Mouse (Mus musculus) granulocyte monocyte progenitor cell, adult 5-6 weeks (primary cell): ENCODE measurements around the gene Fgf3. TPM values are rescaled to one million over a fixed set of nuclear protein-coding genes. Genes with fewer than 3 reads are reported as not detected.
A peak's percentile ranks its signal among the peaks of the same experiment; 100 is the strongest.
"Not testable (repeated sequence)": the region's sequence is repeated elsewhere in the genome, so short reads cannot be mapped to it uniquely, and the experiment has no call there.

Experiments
- ATAC-seq: replicated peaks from 2 replicates; pipeline ENCODE4 v1.8.0; 2016; ENCODE audit warnings: mild to moderate bottlenecking, moderate TSS enrichment, inconsistent platforms; ENCODE audit not compliant: poor library complexity, severe bottlenecking
- total RNA-seq, 2 experiments: library from RNA; stranded (forward) in 1 of 2; stranded (reverse) in 1 of 2; fragments of 200-712, 200-1000 nt in 1 of 2; fragments of >200 nt in 1 of 2; fragmentation: Nextera tagmentation in 1 of 2; gene quantifications; 2 replicates each; pipeline ENCODE4 v1.2.3; 2014 to 2017

Gene Fgf3
- total RNA-seq, 2 experiments from 2014 or later, result 0.82 to 9.8 TPM

- no peak; the same call in 1 of the 2 replicates for ATAC-seq
Observed at GRCm38 (mm10) chr7:144857158-144857557, 19.3 kb downstream of the Fgf3 start.

- no peak for ATAC-seq
Observed at GRCm38 (mm10) chr7:144857826-144858342, 20.0 kb downstream of the Fgf3 start.

DNA sequence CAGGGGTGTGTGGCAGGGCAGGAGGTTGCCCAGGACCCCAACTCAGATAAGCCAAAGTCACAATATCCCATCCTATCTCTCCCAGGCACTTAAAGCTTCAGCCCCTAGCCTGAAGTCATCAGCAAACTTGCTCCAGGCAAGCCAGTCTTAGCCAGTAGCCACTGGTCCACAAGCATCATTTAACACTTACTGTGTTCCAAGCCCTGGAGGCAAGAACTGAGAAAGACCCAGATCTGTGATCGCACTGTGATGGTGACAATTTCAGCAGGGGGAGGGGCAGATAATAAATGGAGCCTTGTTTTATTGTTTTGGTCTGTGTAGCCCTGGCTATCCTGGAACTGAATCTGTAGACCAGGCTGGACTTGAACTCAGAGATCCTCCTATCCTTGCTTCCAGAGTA, 20.8 kb downstream of the Fgf3 start:
- ATAC-seq, result no peak

DNA sequence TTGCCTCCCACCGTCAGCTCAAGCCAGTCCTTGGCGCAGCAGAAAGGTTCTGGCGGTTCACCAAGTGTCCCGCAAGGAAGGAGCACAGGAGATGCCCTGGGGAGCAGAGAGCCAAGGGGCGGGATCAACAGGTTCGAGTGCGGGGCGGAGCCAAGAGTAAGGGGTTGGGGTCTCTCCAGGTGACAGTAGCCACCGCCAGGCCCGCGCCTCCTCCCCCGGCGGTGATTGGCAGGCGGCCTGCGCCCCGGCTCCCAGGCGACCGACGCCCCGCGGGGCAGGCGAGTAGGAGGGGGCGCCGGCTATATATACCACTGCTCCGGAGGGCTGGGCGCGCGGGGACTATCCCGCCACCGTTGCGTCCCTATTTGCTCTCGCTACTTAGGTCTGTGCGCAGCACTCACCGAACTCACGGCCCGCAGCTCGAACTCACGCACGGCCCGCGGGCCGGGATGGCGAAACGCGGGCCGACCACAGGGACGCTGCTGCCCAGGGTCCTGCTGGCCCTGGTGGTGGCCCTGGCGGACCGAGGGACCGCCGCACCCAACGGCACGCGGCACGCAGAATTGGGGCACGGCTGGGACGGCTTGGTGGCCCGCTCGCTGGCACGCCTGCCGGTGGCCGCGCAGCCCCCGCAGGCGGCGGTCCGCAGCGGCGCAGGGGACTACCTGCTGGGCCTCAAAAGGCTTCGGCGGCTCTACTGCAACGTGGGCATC, 23.3 kb downstream of the Fgf3 start:
- no peak for ATAC-seq

DNA sequence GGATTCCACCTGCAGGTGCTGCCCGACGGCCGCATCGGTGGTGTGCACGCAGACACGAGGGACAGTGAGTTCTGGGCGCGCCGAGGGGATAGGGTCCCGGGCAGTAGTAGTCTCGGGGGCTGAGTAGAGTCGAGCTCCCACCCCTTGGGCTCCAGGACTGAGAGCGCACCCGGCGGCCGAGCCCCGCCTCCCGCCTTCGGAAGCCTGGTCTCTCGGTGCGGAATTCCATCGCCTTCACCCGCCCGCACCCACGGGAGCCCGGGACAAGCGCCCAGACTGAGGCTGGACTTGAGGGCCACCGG, 23.8 kb downstream of the Fgf3 start:
- ATAC-seq, result no peak

- ATAC-seq, result no peak
Observed at GRCm38 (mm10) chr7:144862126-144862525, 24.2 kb downstream of the Fgf3 start.

GRCm38 (mm10) chr7:144862712-144863111, 24.8 kb downstream of the Fgf3 start:
- ATAC-seq, result peak; percentile 80

GRCm38 (mm10) chr7:144863196-144863595, 25.3 kb downstream of the Fgf3 start:
- ATAC-seq, result no peak

- no peak for ATAC-seq
Observed at GRCm38 (mm10) chr7:144864160-144864670, 26.3 kb downstream of the Fgf3 start.

- no peak for ATAC-seq
Observed at GRCm38 (mm10) chr7:144867161-144867560, 29.3 kb downstream of the Fgf3 start.

- ATAC-seq, result no peak
Observed at GRCm38 (mm10) chr7:144867602-144868001, 29.7 kb downstream of the Fgf3 start.

DNA sequence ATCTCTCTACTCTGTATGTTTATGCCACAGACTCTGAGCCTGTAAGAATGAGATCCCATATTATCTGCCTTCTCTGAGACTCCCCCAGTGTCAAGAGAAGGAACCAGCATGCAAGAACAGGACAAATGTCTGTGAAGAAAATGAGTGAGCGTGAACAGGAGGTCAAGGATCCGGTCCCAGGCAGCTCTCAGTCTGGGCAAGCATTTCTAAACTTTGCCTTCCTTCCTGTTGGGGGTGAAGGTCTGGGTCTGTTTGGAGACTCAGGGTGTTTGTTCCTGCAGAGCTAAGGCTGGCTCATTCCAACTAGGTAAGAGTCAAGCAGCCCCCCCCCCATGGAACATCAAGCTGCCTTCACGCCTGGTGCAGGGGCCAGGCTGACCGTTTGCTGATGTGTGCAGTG, 34.5 kb downstream of the Fgf3 start:
- ATAC-seq, result no peak

- ATAC-seq, result no peak
Observed at GRCm38 (mm10) chr7:144873160-144873559, 35.3 kb downstream of the Fgf3 start.

DNA sequence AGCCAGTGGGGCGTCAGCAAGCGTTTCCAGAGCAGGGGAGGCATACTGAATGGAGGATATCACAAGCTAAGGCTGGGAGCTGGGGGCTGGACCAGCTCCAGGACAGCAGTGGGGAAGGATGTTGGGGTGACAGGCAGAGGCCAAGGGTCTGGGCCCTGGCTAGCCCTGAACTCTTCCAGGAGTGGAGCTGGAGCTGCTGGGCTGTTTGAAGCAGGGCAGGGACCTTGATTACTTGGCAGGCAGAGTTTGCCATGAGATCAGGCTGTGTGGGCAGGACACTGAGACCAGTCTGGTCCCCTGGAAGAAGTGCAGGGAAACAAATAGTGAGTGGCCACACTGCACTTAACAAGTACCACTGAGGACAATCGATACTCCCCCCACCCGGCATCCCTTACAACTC, 36.3 kb downstream of the Fgf3 start:
- ATAC-seq, result no peak

DNA sequence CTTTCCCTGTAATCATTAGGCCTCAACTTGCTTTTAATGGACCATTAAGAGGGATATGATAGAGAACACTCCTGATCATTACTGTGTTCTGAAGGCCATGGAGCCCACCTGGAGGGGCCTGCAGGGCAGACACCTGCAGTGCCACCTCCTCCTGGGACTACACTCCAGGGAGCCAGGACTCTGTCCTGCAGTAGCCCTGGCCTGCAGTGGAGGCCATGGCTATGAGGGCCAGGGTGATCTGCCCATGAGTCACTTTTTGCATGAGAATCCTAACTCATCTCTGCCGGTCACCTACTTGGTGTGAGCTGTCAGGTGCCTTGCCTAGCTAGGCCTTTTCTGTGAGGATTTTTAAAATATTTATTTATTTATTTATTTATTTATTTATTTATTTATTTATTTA, 40.5 kb downstream of the Fgf3 start:
- ATAC-seq, result no peak

DNA sequence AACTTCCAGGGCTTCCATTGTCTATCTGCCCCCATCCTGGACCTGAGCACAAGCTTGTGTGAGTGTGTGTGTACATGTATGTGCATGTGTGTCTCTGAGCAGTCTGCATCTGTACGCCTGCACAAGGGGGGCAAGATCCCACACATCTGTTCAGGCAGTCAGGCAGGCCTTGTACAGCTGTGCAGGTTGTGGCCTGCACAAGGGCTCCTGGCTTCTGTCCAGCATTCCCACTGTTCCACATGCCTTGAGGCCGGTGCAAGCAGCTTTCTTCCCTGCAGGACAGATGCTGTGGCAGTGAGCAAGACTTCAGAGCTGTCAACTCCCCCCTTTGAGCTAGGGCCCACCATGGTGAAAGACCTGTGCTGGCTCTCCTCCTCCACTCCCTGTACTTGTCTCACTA, 45.2 kb downstream of the Fgf3 start:
- ATAC-seq, result no peak

DNA sequence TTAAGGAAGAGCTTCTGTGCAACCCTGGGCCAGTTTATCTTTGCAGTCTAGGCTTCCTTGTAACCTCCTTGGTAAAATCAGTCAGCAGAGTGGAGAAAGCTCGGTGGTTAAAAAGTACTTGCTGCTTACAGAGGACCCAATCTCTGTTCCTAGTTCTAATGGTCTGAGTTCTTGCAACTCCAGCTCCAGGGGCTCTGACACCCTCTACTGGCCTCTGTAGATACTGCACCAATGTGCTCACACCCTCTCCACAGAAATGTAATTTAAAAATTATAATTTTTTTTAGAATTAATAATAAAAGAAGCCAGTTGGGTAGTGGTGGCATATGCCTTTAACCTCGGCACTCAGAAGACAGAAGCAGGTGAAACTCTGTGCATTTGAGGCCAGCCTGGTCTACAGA, 49.8 kb downstream of the Fgf3 start:
- ATAC-seq, result no peak; the same call in 1 of the 2 replicates

DNA sequence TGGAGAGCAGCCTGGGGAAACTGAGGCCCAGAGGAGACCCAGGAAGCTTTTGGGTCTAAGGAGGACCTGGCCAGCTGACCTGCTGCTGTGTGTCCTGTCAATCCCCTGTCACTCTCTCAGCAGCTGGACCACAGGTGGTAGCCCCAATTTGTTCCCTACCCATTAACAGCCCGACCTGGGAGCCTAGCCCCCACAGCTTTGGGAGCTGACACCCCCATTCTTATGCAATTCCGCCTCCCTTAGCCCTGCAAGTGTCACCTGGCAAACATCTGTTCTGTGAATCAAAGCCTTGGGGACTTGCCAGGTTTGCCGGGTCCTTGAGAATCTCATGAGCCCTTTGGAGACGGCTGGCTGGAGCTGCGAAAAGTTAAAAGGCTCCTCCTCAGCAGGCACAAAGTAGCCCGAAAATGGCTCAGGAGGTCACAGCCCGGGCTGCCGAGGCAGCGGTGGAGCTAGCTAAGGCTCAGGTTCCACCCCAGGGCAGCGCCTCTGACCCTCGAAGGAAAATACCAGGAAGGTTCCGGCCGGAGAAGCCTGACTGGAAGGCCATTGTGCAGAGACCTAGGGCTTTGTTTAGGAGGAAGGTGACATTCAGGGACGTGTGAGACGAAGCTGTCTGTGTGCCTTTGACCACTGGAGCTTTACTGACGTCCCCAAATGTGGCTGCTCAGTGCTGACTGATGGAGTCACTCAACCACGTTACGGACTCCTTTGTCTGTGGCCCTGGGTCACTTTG, 50.8 kb downstream of the Fgf3 start:
- ATAC-seq, result no peak

DNA sequence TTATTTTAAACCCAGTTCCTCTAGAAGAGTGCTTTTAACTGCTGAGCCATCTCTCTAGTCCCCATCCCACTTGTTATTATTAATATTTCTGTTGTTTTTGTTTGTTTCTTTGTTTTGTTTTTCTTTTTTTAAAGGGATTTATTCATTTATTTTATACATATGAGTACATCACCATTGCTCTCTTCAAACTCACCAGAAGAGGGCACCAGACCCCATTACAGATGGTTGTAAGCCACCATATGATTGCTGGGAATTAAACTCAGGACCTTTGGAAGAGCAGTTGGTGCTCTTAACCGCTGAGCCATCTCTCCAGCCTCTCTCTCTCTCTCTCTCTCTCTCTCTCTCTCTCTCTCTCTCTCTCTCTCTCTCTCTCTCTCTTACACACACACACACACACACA, 52.8 kb downstream of the Fgf3 start:
- ATAC-seq, result not testable (repeated sequence)

DNA sequence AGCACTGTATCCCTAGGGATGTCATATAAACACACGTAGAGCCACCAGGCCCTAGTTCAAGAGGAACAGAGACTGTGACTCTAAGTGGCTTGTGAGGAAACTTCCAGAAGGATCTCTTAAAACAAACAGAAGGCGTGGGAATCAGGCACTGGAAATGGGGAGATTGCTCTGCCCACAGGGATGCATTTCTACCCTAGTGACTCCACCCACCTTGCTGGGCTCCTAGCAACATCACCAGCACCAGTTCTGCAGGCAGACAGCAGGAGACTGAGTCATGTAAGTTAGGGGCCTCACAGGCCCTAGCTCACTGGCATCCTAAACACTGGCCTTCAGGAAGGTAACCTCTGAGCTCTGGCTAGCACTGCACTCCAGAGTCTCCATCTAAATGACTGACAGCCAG, 54.0 kb downstream of the Fgf3 start:
- no peak for ATAC-seq

DNA sequence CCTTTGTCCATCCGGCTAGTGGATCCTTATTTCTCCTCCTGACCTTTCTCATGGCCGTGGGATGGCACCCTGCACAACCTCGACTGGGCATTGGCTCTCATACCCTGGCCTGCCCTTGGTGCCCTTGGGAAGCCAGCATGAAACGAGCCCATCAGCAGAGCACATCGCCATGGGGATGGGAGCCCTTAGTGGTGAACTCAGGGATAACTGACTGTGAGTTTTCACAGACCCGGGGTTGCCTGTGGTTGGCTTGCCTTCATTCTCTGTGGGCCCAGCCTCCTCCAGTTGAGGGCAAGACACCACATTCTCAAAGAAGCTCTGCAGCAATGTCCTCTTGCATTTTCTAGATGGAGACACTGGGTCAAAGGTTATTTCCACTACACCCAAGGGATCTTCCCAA, 54.4 kb downstream of the Fgf3 start:
- no peak for ATAC-seq
